Comparison of ENCODE assay signal across 1 mouse cellular context in genomic region chr16:23127673-23128375, GRCm38 (mm10).
TF ChIP-seq lines count a peak whose summit lies in the region.

Rfc4 (minus strand) TSS chr16:23127737.

TF ChIP-seq in CH12.LX, 34 proteins besides CTCF, POLR2A, EP300 and RAD21 (continued from another document):
- TF ChIP-seq ELF1 (IDR thresholded peaks at IDR 0.05; ENCODE audit: low read depth, low read length) (peak; percentile 74; the same call in 1 of the 2 replicates), IRF4 (IDR thresholded peaks at IDR 0.05; ENCODE audit: low read depth, low read length) (peak; percentile 69; the same call in 1 of the 2 replicates), TBP (conservative IDR thresholded peaks at IDR 0.05; ENCODE audit: low read depth, low read length) (0 out of 2 replicates have a peak, but pooled peaks have one; percentile 68), NELFE (IDR thresholded peaks at IDR 0.05; ENCODE audit: low read depth, low read length) (peak; percentile 94), MAFK (IDR thresholded peaks at IDR 0.05; ENCODE audit: insufficient replicate concordance, low read length) (no peak), MEF2A (IDR thresholded peaks at IDR 0.05; ENCODE audit: borderline replicate concordance, low read depth, low read length) (peak; percentile 87), ZKSCAN1 (IDR thresholded peaks at IDR 0.05; ENCODE audit: borderline replicate concordance, low read depth, low read length) (no peak), CHD2 (IDR thresholded peaks at IDR 0.05; ENCODE audit: low read length) (0 out of 2 replicates have a peak, but pooled peaks have one; percentile 21), MXI1 (IDR thresholded peaks at IDR 0.05; ENCODE audit: low read depth, low read length) (peak; percentile 93), MAZ (IDR thresholded peaks at IDR 0.05; ENCODE audit: low read depth, low read length) (no peak), JUND (conservative IDR thresholded peaks at IDR 0.05; ENCODE audit: low read depth, low read length) (no peak), JUN (IDR thresholded peaks at IDR 0.05; ENCODE audit: insufficient read depth, low read depth, low read length) (no peak), ETS1 (conservative IDR thresholded peaks at IDR 0.05; ENCODE audit: low read depth, low read length) (peak; percentile 36; the same call in 1 of the 2 replicates), TCF12 (IDR thresholded peaks at IDR 0.05; ENCODE audit: low read depth, low read length) (peak; percentile 95), KAT2A (IDR thresholded peaks at IDR 0.05; ENCODE audit: insufficient replicate concordance, low read length) (peak; percentile 98), PAX5 (IDR thresholded peaks at IDR 0.05; ENCODE audit: low read length) (no peak), NRF1 (IDR thresholded peaks at IDR 0.05; ENCODE audit: low read depth, low read length) (no peak), UBTF (IDR thresholded peaks at IDR 0.05; ENCODE audit: low read depth, low read length) (0 out of 2 replicates have a peak, but pooled peaks have one; percentile 80), GABPA (IDR thresholded peaks at IDR 0.05; ENCODE audit: insufficient replicate concordance, low read depth, low read length) (peak; percentile 47; the same call in 1 of the 2 replicates), USF2 (conservative IDR thresholded peaks at IDR 0.05; ENCODE audit: low read depth, low read length) (no peak), ZMIZ1 (IDR thresholded peaks at IDR 0.05; ENCODE audit: low read depth, low read length) (peak; percentile 85), HCFC1 (IDR thresholded peaks at IDR 0.05; ENCODE audit: low read depth, low read length) (peak; percentile 96), CHD1 (IDR thresholded peaks at IDR 0.05; ENCODE audit: low read depth, low read length) (no peak), USF1 (IDR thresholded peaks at IDR 0.05; ENCODE audit: low read depth, low read length) (no peak), RCOR1 (conservative IDR thresholded peaks at IDR 0.05; ENCODE audit: low read depth, low read length) (no peak)
TF ChIP-seq in CH12.LX: peak in this region for 21.
